Mouse (Mus musculus) intestine, embryonic 16.5 days (tissue): ENCODE results near the gene Dpy19l3. TPM values are rescaled to one million over a fixed set of nuclear protein-coding genes. Genes with fewer than 3 reads are reported as not detected.
A peak's percentile ranks its signal among the peaks of the same experiment; 100 is the strongest.

ENCODE experiments used
- ATAC-seq: fragments of 200-750 bp; cut with Nextera tagmentation; 2 replicates; pipeline ENCODE4 v1.8.0; 2017; ENCODE audit warnings: moderate TSS enrichment, moderate library complexity
- H3K27ac ChIP-seq: fragments of 300-500 bp; sonication (generic); 2 replicates; pipeline ENCODE4 v1.5.1; 2014; ENCODE audit warnings: mild to moderate bottlenecking, low read length
- H3K27me3 ChIP-seq: fragments of 300-500 bp; sonication (generic); replicated peaks from 2 replicates; pipeline ENCODE4 v1.6.1; 2014; ENCODE audit warnings: low read length, control low read depth, mixed read lengths; ENCODE audit not compliant: control insufficient read depth, insufficient read depth
- H3K36me3 ChIP-seq: fragments of 300-500 bp; sonication (generic); 2 replicates; pipeline ENCODE4 v1.6.1; 2014; ENCODE audit warnings: low read length, control low read depth; ENCODE audit not compliant: control insufficient read depth, insufficient read depth
- H3K4me1 ChIP-seq: fragments of 300-500 bp; sonication (generic); 2 replicates; pipeline ENCODE4 v1.6.1; 2014; ENCODE audit warnings: low read length, control low read depth, mixed read lengths; ENCODE audit not compliant: control insufficient read depth, insufficient read depth
- H3K4me2 ChIP-seq: fragments of 300-500 bp; sonication (generic); 2 replicates; pipeline ENCODE4 v1.6.1; 2014; ENCODE audit warnings: low read depth, low read length, control low read depth
- H3K4me3 ChIP-seq: fragments of 300-500 bp; sonication (generic); 2 replicates; pipeline ENCODE4 v1.5.1; 2014; ENCODE audit warnings: mild to moderate bottlenecking, low read length
- H3K9ac ChIP-seq: fragments of 300-500 bp; sonication (generic); 2 replicates; pipeline ENCODE4 v1.6.1; 2014; ENCODE audit warnings: low read depth, low read length
- H3K9me3 ChIP-seq: fragments of 300-500 bp; sonication (generic); 2 replicates; pipeline ENCODE4 v1.6.1; 2016; ENCODE audit warnings: low read length, control low read depth; ENCODE audit not compliant: control insufficient read depth
- WGBS: fragments of 180-500 bp; shearing (Covaris S2); extraction: QIAGEN DNeasy Blood & Tissue Kit; methylation state at CpG from one replicate; pipeline ENCODE4 v1.1.7; 2014; 5-methylcytosine and 5-hydroxymethylcytosine counted together
- polyA plus RNA-seq: library from polyadenylated mRNA; unstranded; fragments of >200 nt; fragmentation: Nextera tagmentation; extraction: Ambion mirVana; gene quantifications from 2 replicates; pipeline ENCODE4 v1.2.1, GENCODE M21; 2015

The Dpy19l3 gene
- polyA plus RNA-seq, 1 experiment from 2014 or later: 11.7 TPM

DNA sequence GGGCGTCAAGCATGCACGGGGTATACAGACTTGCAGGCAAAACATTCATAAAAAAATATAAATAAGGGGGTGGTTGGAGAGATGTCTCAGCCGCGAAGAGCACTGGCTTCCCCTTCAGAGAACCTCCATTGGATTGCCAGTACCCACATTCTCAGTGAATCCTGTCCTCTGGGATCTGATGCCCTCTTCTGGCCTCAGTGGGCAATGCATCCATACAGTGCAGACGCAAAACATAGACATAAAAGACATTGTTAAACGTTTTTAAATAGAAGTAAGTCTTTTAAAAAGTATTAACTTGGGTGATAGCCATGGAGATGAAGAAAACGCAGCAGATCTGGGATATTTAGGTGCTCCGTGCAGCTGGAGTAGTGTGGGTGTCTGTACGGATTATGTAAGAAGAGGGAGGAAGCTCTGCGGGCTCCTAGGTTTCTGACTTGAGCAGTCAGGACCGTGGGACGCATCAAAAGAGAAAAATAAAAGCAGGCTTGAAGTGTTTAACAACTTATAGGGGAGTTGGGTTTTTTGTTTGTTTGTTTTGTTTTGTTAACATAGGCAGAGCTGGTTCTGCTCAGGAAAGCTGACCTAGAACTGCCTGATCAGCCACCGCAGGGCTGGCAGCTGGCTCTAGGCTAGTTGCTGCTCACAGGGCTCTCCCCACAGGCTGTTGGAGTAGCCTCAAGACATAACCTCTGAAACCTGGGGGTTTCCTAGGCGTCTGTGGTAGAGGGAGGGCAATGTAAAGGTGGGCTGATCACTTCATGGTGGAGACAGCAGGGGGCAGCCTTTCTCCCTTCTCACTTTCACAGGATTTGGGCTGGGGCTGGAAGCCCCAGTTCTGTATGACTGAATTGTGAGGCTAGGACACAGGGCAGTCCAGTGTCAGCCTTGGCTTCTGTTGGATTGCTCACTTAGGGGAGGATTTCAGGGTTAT is 2.5 kb upstream of the Dpy19l3 start:
- no peak overlapping the region for H3K27ac ChIP-seq
- no peaks in the 10 kb centered on the region for H3K9me3 ChIP-seq
- no peak overlapping the region for H3K9ac ChIP-seq
- no peaks in the 10 kb centered on the region for H3K27me3 ChIP-seq
- ATAC-seq: no peak
- H3K36me3 ChIP-seq: no peaks in the 10 kb centered on the region
- WGBS: 38% methylated on average over 14 of the region's 14 CpGs
- no peak overlapping the region for H3K4me2 ChIP-seq
- peaks cover 7% of the 10 kb centered on the region; the same call in 1 of the 2 replicates for H3K4me1 ChIP-seq
- H3K4me3 ChIP-seq: no peak overlapping the region

DNA sequence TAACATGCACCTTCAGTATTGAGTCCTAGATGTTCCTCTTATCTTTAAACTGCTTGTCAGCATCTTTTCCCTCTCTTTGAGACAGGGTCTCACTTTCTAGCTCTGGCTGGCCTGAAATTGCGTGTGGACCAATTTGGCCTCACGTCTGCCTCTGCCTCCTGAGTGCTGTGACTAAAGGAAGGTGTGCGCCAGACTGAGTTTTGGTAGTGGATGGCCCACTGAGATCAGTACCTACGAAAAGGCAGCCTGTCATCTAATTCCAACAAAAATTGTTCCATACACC is 573 bp upstream of the Dpy19l3 start:
- H3K9ac ChIP-seq: peak overlapping the region; percentile 81
- H3K27me3 ChIP-seq: no peaks in the 10 kb centered on the region
- 67% methylated on average over 4 of the region's 4 CpGs for WGBS
- no peak overlapping the region for H3K27ac ChIP-seq
- peak overlapping the region; percentile 96 for H3K4me2 ChIP-seq
- H3K36me3 ChIP-seq: no peaks in the 10 kb centered on the region
- H3K4me3 ChIP-seq: peak overlapping the region; percentile 85
- no peaks in the 10 kb centered on the region for H3K9me3 ChIP-seq
- peaks cover 7% of the 10 kb centered on the region; the same call in 1 of the 2 replicates for H3K4me1 ChIP-seq
- no peak for ATAC-seq

DNA sequence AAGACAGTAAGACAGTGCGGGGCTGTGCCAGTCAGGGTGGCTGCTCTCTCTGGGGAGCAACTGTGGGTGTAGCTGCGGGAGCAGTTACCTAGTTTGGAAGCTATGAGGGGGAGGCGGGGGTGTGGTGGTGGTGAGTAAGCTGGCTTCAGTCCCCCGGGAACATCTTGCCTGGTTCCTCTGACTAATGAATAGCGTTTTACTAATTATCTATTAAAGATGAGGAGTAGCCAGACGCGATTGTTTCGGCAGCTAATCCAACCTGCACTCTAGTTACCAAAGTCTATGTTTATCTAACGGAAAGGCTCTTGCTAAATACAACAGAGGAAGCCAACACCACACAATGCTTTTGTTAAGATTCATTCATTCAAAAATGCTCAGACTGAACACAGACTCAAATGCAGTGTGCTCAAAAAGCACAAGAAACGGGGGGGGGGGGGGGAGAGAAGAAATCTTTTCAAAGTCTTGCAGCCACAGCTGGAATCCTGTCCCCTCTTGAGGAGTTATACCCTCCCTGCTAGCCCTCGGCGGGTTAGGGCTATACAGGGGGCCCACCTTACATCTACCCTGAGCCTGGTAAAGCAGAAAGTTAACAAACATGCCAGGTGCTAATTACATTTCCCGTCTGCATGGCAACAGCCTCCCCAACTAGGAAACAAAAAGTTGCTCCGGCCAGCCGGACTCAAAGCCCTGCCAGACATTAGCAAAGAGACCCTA is 778 bp downstream of the Dpy19l3 start:
- Histone ChIP-seq H3K9me3 (no peaks in the 10 kb centered on the region), H3K27ac (no peak overlapping the region), H3K4me1 (peaks cover 7% of the 10 kb centered on the region; the same call in 1 of the 2 replicates), H3K36me3 (no peaks in the 10 kb centered on the region), H3K27me3 (no peaks in the 10 kb centered on the region), H3K9ac (peak overlapping the region; percentile 81), H3K4me2 (peak overlapping the region; percentile 96), H3K4me3 (peak overlapping the region; percentile 85)
- 4% methylated on average over 15 of the region's 15 CpGs for WGBS
- ATAC-seq: peak; percentile 27

DNA sequence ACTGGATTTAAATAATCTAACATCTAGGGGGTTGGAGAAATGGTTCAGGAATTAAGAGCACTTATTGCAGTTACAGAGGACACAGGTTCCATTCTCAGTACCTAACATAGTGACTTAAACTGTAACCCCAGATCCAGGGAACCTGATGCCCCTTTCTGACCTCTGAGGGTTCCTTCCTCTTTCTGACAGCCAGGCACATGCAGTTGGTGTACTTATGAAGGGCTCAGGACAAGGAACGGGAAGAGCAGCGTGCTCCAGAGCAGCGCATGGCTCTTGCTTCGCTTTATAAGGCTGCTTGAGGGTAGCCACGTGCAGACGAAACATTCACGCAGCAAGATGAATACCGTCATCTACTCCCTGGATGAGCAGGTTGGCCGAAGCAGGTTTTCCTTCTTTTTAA is 3.4 kb downstream of the Dpy19l3 start:
- WGBS: 96% methylated on average over 9 of the region's 9 CpGs
- Histone ChIP-seq H3K27me3 (no peaks in the 10 kb centered on the region), H3K4me2 (no peak overlapping the region), H3K4me1 (peaks cover 7% of the 10 kb centered on the region; the same call in 1 of the 2 replicates), H3K9ac (no peak overlapping the region), H3K4me3 (no peak overlapping the region), H3K36me3 (no peaks in the 10 kb centered on the region), H3K9me3 (no peaks in the 10 kb centered on the region; the same call in 1 of the 2 replicates), H3K27ac (no peak overlapping the region)
- ATAC-seq: no peak

DNA sequence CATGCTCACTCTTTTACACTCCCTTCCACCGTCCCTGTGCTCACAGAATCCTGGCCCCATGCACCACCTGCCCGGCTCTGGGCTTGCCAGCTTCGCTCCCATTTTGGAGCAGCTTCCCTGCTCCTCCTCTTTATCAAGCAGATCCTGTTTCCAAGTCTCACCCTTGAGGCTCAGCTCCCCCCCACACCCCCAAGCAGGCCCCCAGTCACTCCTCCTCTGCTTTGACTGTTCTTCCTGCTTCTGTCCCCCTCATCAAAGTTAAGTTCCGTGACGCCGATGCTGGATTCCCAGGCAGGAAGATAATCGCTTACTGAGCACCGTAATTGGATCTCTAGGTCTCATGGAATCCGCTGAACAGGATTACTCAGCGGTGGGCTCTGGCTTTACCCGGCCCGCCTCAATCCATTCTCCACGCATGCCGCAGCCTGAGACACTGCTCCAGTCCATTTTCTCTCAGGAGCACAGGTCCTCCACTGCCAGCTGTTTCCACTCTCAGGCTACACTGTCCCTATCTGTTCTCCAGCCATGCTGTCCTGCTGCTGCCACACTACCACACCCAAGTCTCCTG is 6.8 kb downstream of the Dpy19l3 start:
- Histone ChIP-seq H3K27ac (no peak overlapping the region), H3K4me3 (no peak overlapping the region), H3K4me2 (no peak overlapping the region), H3K4me1 (no peaks in the 10 kb centered on the region), H3K9ac (no peak overlapping the region), H3K36me3 (no peaks in the 10 kb centered on the region), H3K27me3 (no peaks in the 10 kb centered on the region), H3K9me3 (no peaks in the 10 kb centered on the region; the same call in 1 of the 2 replicates)
- no peak for ATAC-seq
- WGBS: 84% methylated on average over 14 of the region's 14 CpGs

DNA sequence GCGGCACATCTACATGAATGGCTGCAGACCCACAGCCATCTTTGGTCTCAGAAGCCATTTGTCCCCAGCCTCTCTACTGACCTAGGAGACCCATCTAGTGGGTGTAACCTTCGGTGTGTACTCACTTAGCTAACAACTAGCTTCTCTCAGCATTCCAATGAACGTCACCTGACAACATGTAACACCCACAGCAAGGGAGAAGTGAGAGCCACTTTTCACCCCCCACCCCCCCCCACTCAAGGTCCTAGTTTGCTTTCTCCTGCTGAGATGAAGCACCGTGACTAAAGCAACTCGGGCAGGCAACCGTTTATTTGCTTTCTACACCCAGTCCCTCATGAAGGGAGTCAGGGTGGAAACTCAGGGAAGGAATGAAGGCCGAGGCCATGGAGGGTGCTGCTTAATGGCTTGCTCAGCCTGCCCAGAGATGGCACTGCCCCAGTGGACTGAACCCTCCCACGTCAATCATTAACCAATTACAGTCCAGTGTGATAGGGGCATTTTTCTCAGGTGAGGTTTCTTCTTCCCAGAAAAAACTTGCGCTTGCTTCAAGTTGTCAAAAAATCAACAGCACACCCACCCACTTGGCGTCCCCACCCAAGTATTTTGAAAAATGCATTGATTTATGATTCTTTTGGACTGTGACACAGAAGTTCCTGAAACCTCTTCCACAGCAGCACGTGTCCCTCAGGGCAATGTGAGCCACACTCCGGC is 7.4 kb downstream of the Dpy19l3 start:
- H3K27me3 ChIP-seq: no peaks in the 10 kb centered on the region
- no peak overlapping the region for H3K27ac ChIP-seq
- no peak overlapping the region for H3K4me2 ChIP-seq
- no peak overlapping the region for H3K4me3 ChIP-seq
- H3K9me3 ChIP-seq: no peaks in the 10 kb centered on the region; the same call in 1 of the 2 replicates
- no peaks in the 10 kb centered on the region for H3K4me1 ChIP-seq
- no peak overlapping the region for H3K9ac ChIP-seq
- H3K36me3 ChIP-seq: no peaks in the 10 kb centered on the region
- ATAC-seq: no peak
- WGBS: 90% methylated on average over 12 of the region's 12 CpGs

DNA sequence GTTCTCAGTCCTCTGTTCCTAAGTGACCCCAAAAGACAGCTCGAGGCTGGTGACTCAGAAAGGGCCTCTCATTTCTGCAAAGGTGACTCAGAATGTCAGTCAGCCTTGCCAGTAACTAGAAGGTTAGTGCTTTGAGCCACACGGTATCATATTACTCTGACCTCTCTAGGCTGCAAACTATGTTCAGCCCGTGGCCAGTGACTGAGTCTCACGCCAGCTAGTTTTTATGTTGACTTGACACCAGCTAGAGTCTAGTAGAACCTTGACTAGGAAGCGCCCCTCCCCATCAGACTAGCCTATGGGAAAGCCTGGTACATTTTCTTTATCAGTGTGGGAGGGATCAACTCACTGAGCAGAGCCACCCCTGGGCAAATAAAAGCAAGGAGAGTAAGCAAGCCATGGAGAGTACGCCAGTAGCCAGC is 9.0 kb downstream of the Dpy19l3 start:
- Histone ChIP-seq H3K4me2 (no peak overlapping the region), H3K4me3 (no peak overlapping the region), H3K36me3 (no peaks in the 10 kb centered on the region), H3K9me3 (no peaks in the 10 kb centered on the region; the same call in 1 of the 2 replicates), H3K4me1 (no peaks in the 10 kb centered on the region), H3K9ac (no peak overlapping the region), H3K27ac (no peak overlapping the region), H3K27me3 (no peaks in the 10 kb centered on the region)
- WGBS: 73% methylated on average over 6 of the region's 6 CpGs
- ATAC-seq: no peak

DNA sequence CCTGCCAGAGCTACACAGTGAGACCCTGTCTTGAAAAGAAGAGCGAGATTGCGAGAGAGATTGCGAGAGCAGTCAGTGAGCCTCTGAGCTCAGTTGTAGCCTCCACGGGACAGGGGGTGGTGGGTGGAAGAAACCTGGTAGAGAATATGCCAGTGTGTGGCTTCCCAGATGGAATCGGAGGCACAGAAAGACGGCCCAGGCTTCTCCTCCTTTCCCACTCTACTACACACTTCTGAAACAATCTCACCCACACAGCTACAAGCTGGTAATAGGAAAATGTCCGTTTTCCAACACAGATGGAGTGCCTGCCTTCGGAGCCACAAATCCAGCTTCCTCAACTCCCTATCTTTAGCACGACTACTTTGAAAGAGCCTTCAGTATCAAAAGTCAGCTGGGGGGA is 9.5 kb downstream of the Dpy19l3 start:
- no peak overlapping the region for H3K9ac ChIP-seq
- no peaks in the 10 kb centered on the region for H3K4me1 ChIP-seq
- no peak overlapping the region for H3K4me2 ChIP-seq
- H3K4me3 ChIP-seq: no peak overlapping the region
- no peaks in the 10 kb centered on the region for H3K36me3 ChIP-seq
- H3K27me3 ChIP-seq: no peaks in the 10 kb centered on the region
- H3K27ac ChIP-seq: no peak overlapping the region
- 93% methylated on average over 9 of the region's 9 CpGs for WGBS
- no peaks in the 10 kb centered on the region; the same call in 1 of the 2 replicates for H3K9me3 ChIP-seq
- no peak for ATAC-seq

DNA sequence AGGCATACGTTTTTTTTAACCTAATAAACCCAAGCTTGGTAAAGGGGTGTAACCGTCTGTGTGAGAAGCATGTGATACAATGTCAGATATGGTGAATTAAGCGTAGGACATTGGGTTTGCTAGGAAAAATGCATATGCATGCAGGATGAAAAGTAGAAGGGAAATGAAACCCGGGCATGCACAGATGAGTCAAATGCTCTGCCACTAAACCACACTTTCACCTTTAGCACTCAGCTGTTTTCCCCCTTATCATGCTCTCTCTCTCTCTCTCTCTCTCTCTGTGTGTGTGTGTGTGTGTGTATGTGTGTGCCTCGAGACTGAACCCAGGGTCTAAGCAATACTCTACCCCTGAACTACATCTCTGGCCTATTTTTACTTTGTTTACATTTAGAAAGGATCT is 11.9 kb downstream of the Dpy19l3 start:
- H3K9me3 ChIP-seq: no peaks in the 10 kb centered on the region; the same call in 1 of the 2 replicates
- no peak overlapping the region for H3K27ac ChIP-seq
- no peak overlapping the region for H3K4me2 ChIP-seq
- H3K27me3 ChIP-seq: no peaks in the 10 kb centered on the region
- ATAC-seq: no peak
- H3K4me3 ChIP-seq: no peak overlapping the region
- 69% methylated on average over 5 of the region's 5 CpGs for WGBS
- no peaks in the 10 kb centered on the region for H3K36me3 ChIP-seq
- no peak overlapping the region for H3K9ac ChIP-seq
- H3K4me1 ChIP-seq: no peaks in the 10 kb centered on the region
